Mouse (Mus musculus) heart, postnatal 10 days (tissue): Measurements from ENCODE around the gene D630036H23Rik. TPM values are rescaled to one million over a fixed set of nuclear protein-coding genes. Genes with fewer than 3 reads are reported as not detected.
"Not testable (repeated sequence)": the region's sequence is repeated elsewhere in the genome, so short reads cannot be mapped to it uniquely, and the experiment has no call there.

ENCODE experiments used
- DNase-seq, 2 experiments: peaks; one replicate each; pipeline ENCODE4 v3.0.0; 2021
- intact Hi-C: fragments of 180-260 bp; cut with DNase I; formaldehyde crosslinking; loops from one replicate; pipeline ENCODE4 v1.15.1; 2025
- total RNA-seq, 2 experiments: library from RNA; stranded (reverse); gene quantifications; 2 replicates each; pipeline ENCODE4 v1.2.3; 2021

The D630036H23Rik gene
- total RNA-seq: 1 to 10 TPM in 1 of 2 experiments, under 1 TPM in 1; 0.84 to 1.3 TPM

- DNase-seq: peak; percentile 91 to 92
- intact Hi-C loops: loop anchor here (5.0 to 10.0 kb wide), 2 partner anchors 164 to 357 kb away; no protein-coding TSS in a partner anchor
These were observed at the start of gene D630036H23Rik, which contains the start of gene Ispd for GRCm38 (mm10) chr12:36381441-36382340. Gene D630036H23Rik, minus strand, starts transcription at chr12:36382181. Gene Ispd, plus strand, starts transcription at chr12:36381450.

- intact Hi-C loops: no loop called here
- DNase-seq: no peak
These were observed 44.4 kb upstream of the D630036H23Rik start for GRCm38 (mm10) chr12:36426163-36427045.

DNA sequence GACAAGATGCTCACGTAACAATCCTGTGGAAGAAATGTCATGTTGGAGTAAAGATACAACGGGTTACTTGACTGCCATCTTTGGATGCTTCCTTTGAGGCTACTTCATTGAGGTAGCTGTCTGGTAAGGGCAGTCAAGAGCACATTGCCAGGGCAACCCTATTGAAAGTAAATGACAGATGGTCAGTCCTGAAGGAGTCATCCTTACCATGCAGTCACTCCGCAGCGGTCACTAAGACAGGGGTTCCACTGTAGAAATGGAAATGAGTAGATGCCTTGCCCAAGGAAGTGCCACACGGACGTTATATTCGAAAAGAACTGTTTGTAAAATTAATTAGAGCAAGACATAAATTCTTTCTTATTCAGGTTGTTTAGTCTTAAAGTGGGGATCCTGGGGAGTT is 43.3 kb upstream of the D630036H23Rik start:
- intact Hi-C loops: no loop called here
- no peak for DNase-seq

DNA sequence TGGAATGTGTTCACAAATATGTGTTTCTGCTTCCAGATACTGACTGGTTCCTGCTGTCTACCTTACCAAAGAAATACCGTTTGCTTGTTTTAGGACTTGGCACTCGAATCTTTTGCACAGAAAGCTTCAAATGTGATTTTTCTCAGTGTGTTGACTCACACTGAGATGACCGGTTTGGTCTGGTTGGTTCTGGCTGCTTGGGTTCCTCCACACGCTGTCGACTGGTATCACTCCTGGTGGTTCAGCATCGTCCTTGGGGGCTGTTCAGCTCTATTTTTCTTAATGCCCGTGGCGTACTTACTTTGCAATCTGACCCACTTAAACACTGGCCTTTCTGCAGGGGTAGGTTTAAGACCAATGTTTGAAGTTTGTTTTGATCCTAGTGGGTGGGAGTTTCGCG is 41.7 kb upstream of the D630036H23Rik start:
- DNase-seq: no peak
- intact Hi-C loops: no loop called here

DNA sequence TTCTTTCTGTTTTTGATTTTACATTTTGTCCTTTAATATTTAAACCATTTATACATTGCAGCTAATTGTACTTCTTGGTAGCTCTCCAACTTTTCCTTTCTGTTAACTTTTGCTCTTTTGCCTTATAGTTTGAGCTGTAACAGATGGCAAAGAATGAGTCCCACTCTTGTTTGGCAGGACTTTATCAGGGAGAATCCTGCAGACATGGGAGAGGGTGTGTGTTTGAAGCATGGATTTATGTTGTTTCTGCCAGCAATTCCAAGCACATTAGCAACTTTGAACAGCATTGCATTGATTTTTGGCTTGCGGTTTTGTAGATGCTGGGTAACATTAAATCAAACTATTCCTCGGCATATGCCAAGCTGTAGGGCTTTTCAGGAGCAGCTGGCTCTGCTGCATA is 13.1 kb upstream of the D630036H23Rik start:
- peak in 1 of 2 experiments; percentile 6 for DNase-seq
- intact Hi-C loops: no loop called here

- intact Hi-C loops: loop anchor here (10.0 kb wide), 1 partner anchor 362 kb away; no protein-coding TSS in a partner anchor
- no peak for DNase-seq
These were observed 5.0 kb upstream of the D630036H23Rik start for GRCm38 (mm10) chr12:36386991-36387390.

GRCm38 (mm10) chr12:36385386-36385785 is 3.4 kb upstream of the D630036H23Rik start:
- intact Hi-C loops: loop anchor here (10.0 kb wide), 1 partner anchor 361 kb away; no protein-coding TSS in a partner anchor
- DNase-seq: no peak

DNA sequence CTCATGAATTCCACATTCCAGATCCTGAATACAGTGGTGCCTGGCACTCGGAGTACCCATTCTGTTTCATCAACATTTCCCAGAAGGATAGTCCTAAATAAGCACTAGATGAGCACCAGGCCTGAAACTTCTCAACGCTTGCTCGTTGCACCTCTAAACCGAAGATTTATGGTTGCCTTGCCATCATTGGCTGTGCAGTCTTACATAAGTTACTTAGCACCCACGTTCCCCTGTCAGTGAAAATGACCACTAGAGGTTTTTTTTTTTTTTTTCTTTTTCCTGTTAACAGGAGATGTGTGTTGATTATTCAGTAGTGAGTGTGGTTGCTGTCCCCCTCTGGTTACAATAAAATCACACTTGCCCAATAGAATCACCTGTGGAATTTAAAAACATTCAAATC is 1.2 kb downstream of the D630036H23Rik start:
- no peak for DNase-seq
- intact Hi-C loops: loop anchor here (5.0 to 10.0 kb wide), 2 partner anchors 164 to 356 kb away; no protein-coding TSS in a partner anchor

DNA sequence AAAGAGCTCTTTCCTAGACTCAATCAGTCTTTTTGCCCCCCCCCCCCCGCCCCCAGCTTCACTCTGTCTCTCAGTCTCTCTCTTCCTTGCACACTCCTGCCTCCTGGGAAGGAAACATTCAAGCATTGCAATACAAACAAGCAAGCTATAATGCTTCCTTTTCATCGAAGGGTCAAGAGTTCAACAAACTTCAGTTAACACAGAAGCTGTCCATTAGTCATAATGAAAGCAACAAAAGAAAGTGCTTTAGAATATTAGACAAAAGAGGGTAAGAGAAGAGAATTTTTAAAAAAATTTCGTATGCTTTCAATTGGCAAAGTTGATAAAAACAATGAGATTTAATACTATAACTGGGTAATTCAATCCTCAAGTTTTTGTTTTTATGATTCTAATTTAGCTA is 1.7 kb downstream of the D630036H23Rik start:
- intact Hi-C loops: loop anchor here (5.0 to 10.0 kb wide), 2 partner anchors 163 to 355 kb away; no protein-coding TSS in a partner anchor
- DNase-seq: no peak

DNA sequence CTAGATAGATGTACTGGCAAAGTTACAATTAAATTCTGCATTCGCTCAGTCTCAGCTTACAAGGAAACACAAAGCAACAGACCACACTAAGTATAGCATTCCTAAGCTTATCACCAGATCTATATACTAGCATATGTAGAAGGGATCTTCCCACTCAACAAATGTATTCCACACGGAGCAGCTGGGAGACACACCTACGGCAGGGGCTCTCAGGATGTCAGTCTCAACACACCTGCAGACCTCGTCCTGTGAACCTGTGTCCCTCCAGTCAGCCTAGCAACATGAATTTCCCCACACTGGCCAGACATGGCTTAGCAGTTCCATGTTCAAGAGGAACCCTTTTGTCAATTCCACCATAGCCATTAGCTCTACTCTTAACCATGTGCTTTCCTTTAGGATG is 5.6 kb downstream of the D630036H23Rik start:
- DNase-seq: not testable (repeated sequence)
- intact Hi-C loops: loop anchor here (5.0 kb wide), 1 partner anchor 286 kb away; no protein-coding TSS in a partner anchor

GRCm38 (mm10) chr12:36373237-36373998 is 8.6 kb downstream of the D630036H23Rik start:
- DNase-seq: no peak
- intact Hi-C loops: no loop called here

DNA sequence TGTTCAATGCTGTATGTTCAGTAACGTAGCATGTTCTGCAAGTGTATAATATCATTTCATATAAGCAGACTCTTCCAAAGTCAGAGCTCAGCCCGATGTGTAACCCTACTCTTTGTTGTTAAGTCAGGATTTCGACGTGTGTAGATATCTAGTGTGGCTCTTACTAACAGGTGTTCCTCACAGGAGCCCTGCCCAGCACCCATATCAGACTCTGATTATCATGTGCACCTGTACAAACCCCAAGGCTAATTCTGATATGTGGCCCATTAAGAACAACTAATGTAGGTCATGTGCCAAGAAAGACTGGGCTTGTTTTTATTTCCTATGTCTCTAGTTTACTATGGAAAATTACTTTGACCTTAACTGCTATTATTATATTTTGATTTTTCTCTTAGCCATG is 18.0 kb downstream of the D630036H23Rik start:
- intact Hi-C loops: no loop called here
- DNase-seq: no peak

DNA sequence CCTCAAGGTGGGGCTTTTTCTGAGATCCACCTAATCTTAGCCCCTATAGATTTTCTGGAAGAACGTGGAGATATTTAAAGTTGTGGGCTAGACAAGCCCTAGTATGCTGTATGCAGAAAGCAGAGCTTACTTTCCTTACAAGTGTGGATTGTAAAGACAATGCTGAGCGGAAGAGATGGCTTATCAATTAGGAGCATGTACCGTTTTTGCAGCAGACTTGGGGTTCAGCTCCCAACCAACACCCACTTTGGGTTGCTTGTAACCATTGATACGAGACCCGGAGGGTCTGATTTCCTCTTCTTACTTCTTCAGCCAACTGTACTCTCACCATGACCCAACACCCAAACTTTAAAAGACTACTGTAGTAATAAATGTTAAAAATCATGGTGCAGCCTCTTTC is 21.3 kb downstream of the D630036H23Rik start:
- no peak for DNase-seq

DNA sequence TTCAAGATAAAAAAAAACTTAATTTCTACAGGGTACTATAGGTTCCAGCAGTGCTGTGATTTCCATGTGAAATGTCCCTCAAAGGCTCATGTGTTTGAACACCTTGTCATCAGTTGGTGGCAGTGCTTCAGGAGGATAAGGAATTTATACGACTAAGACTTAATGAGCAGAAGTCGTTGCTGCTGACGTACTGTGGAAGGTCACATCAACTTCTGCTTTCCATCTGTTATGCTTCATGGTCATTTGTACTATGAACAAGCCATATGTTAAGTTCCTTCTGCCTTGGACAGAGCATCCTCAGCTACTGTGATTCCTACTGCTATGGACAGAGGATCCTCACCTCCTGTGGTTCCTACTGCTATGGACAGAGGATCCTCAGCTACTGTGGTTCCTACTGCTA is 21.9 kb downstream of the D630036H23Rik start:
- DNase-seq: no peak

More for the DNA sequence above, 21.3 kb downstream of the D630036H23Rik start:
- intact Hi-C loops: no loop called here

GRCm38 (mm10) chr12:36344131-36344530 is 37.9 kb downstream of the D630036H23Rik start:
- intact Hi-C loops: no loop called here
- DNase-seq: no peak

More for the DNA sequence above, 21.9 kb downstream of the D630036H23Rik start:
- intact Hi-C loops: no loop called here

- intact Hi-C loops: no loop called here
- DNase-seq: no peak
These were observed 48.1 kb downstream of the D630036H23Rik start for GRCm38 (mm10) chr12:36333837-36334281.

DNA sequence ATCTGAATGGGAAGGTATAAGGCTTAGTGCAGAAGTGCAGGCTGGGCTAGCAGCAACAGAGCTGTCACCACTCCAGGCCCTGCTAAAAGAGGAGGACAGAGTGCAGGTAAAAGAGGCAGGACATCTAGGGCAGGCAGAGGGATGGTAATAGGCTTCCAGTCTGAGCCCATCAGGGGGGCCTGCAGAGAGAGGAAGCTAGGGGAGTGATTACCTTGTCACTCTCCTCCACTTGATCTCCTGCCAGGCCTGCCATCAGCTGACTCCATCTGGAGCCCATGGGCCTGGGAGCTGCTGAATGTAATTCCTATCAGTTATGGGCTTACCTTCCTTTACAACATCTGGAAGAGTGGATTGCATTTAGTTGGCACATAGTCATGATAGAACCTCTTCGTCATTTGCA is 49.3 kb downstream of the D630036H23Rik start:
- no peak for DNase-seq
- intact Hi-C loops: no loop called here
